Mouse (Mus musculus) lung, postnatal 10 days (tissue): ENCODE data around the gene Gm48552.

ENCODE experiments used
- DNase-seq: peaks from one replicate; pipeline ENCODE4 v3.0.0; 2021

Gm48552 gene

GRCm38 (mm10) chr10:81421041-81421796 is 32.4 kb downstream of the Gm48552 start:
- DNase-seq = peak; percentile 3

GRCm38 (mm10) chr10:81421797-81422100 is 32.9 kb downstream of the Gm48552 start:
- DNase-seq = peak; percentile 18

- peak; percentile 48 for DNase-seq
Observed at GRCm38 (mm10) chr10:81422191-81422590, 33.4 kb downstream of the Gm48552 start.

- peak; percentile 2 for DNase-seq
Observed at GRCm38 (mm10) chr10:81422661-81423217, 33.9 kb downstream of the Gm48552 start.

GRCm38 (mm10) chr10:81423476-81424245 is 34.9 kb downstream of the Gm48552 start:
- peak; percentile 2 for DNase-seq

GRCm38 (mm10) chr10:81424246-81425051 is 35.6 kb downstream of the Gm48552 start:
- peak; percentile 71 for DNase-seq

GRCm38 (mm10) chr10:81425236-81425850 is 36.5 kb downstream of the Gm48552 start:
- DNase-seq = peak; percentile 49

- DNase-seq = peak; percentile 26
Observed at GRCm38 (mm10) chr10:81426081-81426671, 37.4 kb downstream of the Gm48552 start.

- DNase-seq = peak; percentile 75
Observed at GRCm38 (mm10) chr10:81426897-81427296, 38.1 kb downstream of the Gm48552 start.

GRCm38 (mm10) chr10:81427327-81427726 is 38.5 kb downstream of the Gm48552 start:
- DNase-seq = no peak

GRCm38 (mm10) chr10:81427804-81428506 is 39.1 kb downstream of the Gm48552 start:
- peak; percentile 3 for DNase-seq

- DNase-seq = peak; percentile 3
Observed at GRCm38 (mm10) chr10:81428507-81428870, 39.7 kb downstream of the Gm48552 start.

GRCm38 (mm10) chr10:81429092-81429491 is 40.3 kb downstream of the Gm48552 start:
- DNase-seq = peak; percentile 8

GRCm38 (mm10) chr10:81429605-81430061 is 40.8 kb downstream of the Gm48552 start:
- DNase-seq = peak; percentile 96

- peak; percentile 82 for DNase-seq
Observed at GRCm38 (mm10) chr10:81430141-81430830, 41.5 kb downstream of the Gm48552 start.

GRCm38 (mm10) chr10:81430831-81431525 is 42.2 kb downstream of the Gm48552 start:
- peak; percentile 69 for DNase-seq

GRCm38 (mm10) chr10:81431526-81432168 is 42.8 kb downstream of the Gm48552 start:
- DNase-seq = peak; percentile 56

GRCm38 (mm10) chr10:81432169-81432867 is 43.5 kb downstream of the Gm48552 start:
- no peak for DNase-seq

GRCm38 (mm10) chr10:81432868-81433262 is 44.1 kb downstream of the Gm48552 start:
- DNase-seq = peak; percentile 98
